Mouse (Mus musculus) liver, embryonic 15.5 days (tissue): ENCODE data around the gene Phc2. TPM values are rescaled to one million over a fixed set of nuclear protein-coding genes. Genes with fewer than 3 reads are reported as not detected.

Experiments used
- ATAC-seq: fragments of 200-750 bp; cut with Nextera tagmentation; 2 replicates; pipeline ENCODE4 v1.8.0; 2017; ENCODE audit warnings: moderate number of reproducible peaks, mild to moderate bottlenecking, moderate library complexity; ENCODE audit not compliant: insufficient read depth
- H3K27ac ChIP-seq: fragments of 300-500 bp; sonication (generic); replicated peaks from 2 replicates; pipeline ENCODE4 v1.5.1; 2015; ENCODE audit warnings: mild to moderate bottlenecking, inconsistent platforms
- H3K27me3 ChIP-seq: fragments of 300-500 bp; sonication (generic); 2 replicates; pipeline ENCODE4 v1.6.1; 2015; ENCODE audit warnings: mild to moderate bottlenecking, inconsistent platforms
- H3K36me3 ChIP-seq: fragments of 300-500 bp; sonication (generic); replicated peaks from 2 replicates; pipeline ENCODE4 v1.6.1; 2015; ENCODE audit warnings: moderate library complexity, mild to moderate bottlenecking, inconsistent platforms
- H3K4me1 ChIP-seq: fragments of 300-500 bp; sonication (generic); replicated peaks from 2 replicates; pipeline ENCODE4 v1.6.1; 2015; ENCODE audit warnings: inconsistent platforms
- H3K4me2 ChIP-seq: fragments of 300-500 bp; sonication (generic); 2 replicates; pipeline ENCODE4 v1.6.1; 2015; ENCODE audit warnings: moderate library complexity, mild to moderate bottlenecking, inconsistent platforms
- H3K4me3 ChIP-seq: fragments of 300-500 bp; sonication (generic); replicated peaks from 2 replicates; pipeline ENCODE4 v1.5.1; 2015; ENCODE audit warnings: mild to moderate bottlenecking, inconsistent platforms
- H3K9ac ChIP-seq: fragments of 300-500 bp; sonication (generic); 2 replicates; pipeline ENCODE4 v1.6.1; 2015; ENCODE audit warnings: moderate library complexity, mild to moderate bottlenecking, inconsistent platforms
- H3K9me3 ChIP-seq: fragments of 300-500 bp; sonication (generic); replicated peaks from 2 replicates; pipeline ENCODE4 v1.6.1; 2016; ENCODE audit warnings: inconsistent platforms
- WGBS: fragments of 180-500 bp; shearing (Covaris S2); methylation state at CpG from one replicate; pipeline ENCODE4 v1.1.7; 2015; ENCODE audit warnings: mixed read lengths; ENCODE audit not compliant: insufficient replicate concordance; 5-methylcytosine and 5-hydroxymethylcytosine counted together
- polyA plus RNA-seq: library from polyadenylated mRNA; unstranded; fragments of >200 nt; fragmentation: Nextera tagmentation; extraction: Ambion mirVana; gene quantifications from 2 replicates; pipeline ENCODE4 v1.2.1, GENCODE M21; 2015

Gene Phc2
- polyA plus RNA-seq, 1 experiment from 2014 or later, result 14.3 TPM

GRCm38 (mm10) chr4:128670566-128671191 is 16.2 kb downstream of the Phc2 start:
- H3K27ac ChIP-seq, result peak overlapping the region; percentile 29; the same call in 1 of the 2 replicates
- ATAC-seq, result no peak
- no peak overlapping the region for H3K4me3 ChIP-seq
- H3K9ac ChIP-seq, result no peak overlapping the region
- no peaks in the 10 kb centered on the region for H3K27me3 ChIP-seq
- peaks cover 36% of the 10 kb centered on the region for H3K4me1 ChIP-seq
- 39% methylated on average over 11 of the region's 11 CpGs for WGBS
- H3K4me2 ChIP-seq, result peak overlapping the region; percentile 23
- H3K9me3 ChIP-seq, result no peaks in the 10 kb centered on the region
- H3K36me3 ChIP-seq, result no peaks in the 10 kb centered on the region

- Histone ChIP-seq H3K4me1 (peaks cover 34% of the 10 kb centered on the region), H3K27ac (no peak overlapping the region), H3K36me3 (no peaks in the 10 kb centered on the region), H3K9me3 (no peaks in the 10 kb centered on the region), H3K4me2 (no peak overlapping the region), H3K9ac (no peak overlapping the region), H3K4me3 (no peak overlapping the region), H3K27me3 (no peaks in the 10 kb centered on the region)
- 80% methylated on average over 4 of the region's 4 CpGs for WGBS
- no peak for ATAC-seq
Observed at GRCm38 (mm10) chr4:128672494-128672893, 18.0 kb downstream of the Phc2 start.

GRCm38 (mm10) chr4:128678564-128679217 is 24.2 kb downstream of the Phc2 start:
- no peak overlapping the region for H3K27ac ChIP-seq
- WGBS, result 64% methylated on average over 13 of the region's 13 CpGs
- no peak overlapping the region for H3K4me3 ChIP-seq
- no peak for ATAC-seq
- peaks cover 7% of the 10 kb centered on the region; the same call in 1 of the 2 replicates for H3K4me1 ChIP-seq
- peak overlapping the region; percentile 27; the same call in 1 of the 2 replicates for H3K4me2 ChIP-seq
- H3K9ac ChIP-seq, result no peak overlapping the region
- H3K9me3 ChIP-seq, result no peaks in the 10 kb centered on the region
- H3K36me3 ChIP-seq, result no peaks in the 10 kb centered on the region
- H3K27me3 ChIP-seq, result no peaks in the 10 kb centered on the region

GRCm38 (mm10) chr4:128681126-128681525 is 26.6 kb downstream of the Phc2 start:
- Histone ChIP-seq H3K9ac (no peak overlapping the region), H3K4me2 (no peak overlapping the region), H3K36me3 (no peaks in the 10 kb centered on the region), H3K27me3 (no peaks in the 10 kb centered on the region), H3K9me3 (no peaks in the 10 kb centered on the region), H3K4me3 (no peak overlapping the region), H3K27ac (no peak overlapping the region), H3K4me1 (peaks cover 7% of the 10 kb centered on the region; the same call in 1 of the 2 replicates)
- WGBS, result 55% methylated on average over 8 of the region's 8 CpGs
- no peak for ATAC-seq

- no peaks in the 10 kb centered on the region for H3K36me3 ChIP-seq
- H3K4me3 ChIP-seq, result no peak overlapping the region
- no peak overlapping the region for H3K9ac ChIP-seq
- no peak for ATAC-seq
- no peaks in the 10 kb centered on the region for H3K9me3 ChIP-seq
- no peak overlapping the region for H3K4me2 ChIP-seq
- H3K4me1 ChIP-seq, result peaks cover 7% of the 10 kb centered on the region; the same call in 1 of the 2 replicates
- H3K27me3 ChIP-seq, result no peaks in the 10 kb centered on the region
- no peak overlapping the region for H3K27ac ChIP-seq
- 82% methylated on average over 13 of the region's 13 CpGs for WGBS
Observed at GRCm38 (mm10) chr4:128682281-128682680, 27.8 kb downstream of the Phc2 start.

GRCm38 (mm10) chr4:128683706-128684105 is 29.2 kb downstream of the Phc2 start:
- no peaks in the 10 kb centered on the region for H3K9me3 ChIP-seq
- no peaks in the 10 kb centered on the region for H3K27me3 ChIP-seq
- H3K4me1 ChIP-seq, result 0 out of 2 replicates have a peak, but pooled peaks cover 2% of the 10 kb centered on the region
- H3K36me3 ChIP-seq, result no peaks in the 10 kb centered on the region
- no peak overlapping the region for H3K4me2 ChIP-seq
- no peak for ATAC-seq
- no peak overlapping the region for H3K27ac ChIP-seq
- H3K9ac ChIP-seq, result no peak overlapping the region
- no peak overlapping the region for H3K4me3 ChIP-seq
- WGBS, result 75% methylated on average over 3 of the region's 3 CpGs

GRCm38 (mm10) chr4:128684108-128684507 is 29.6 kb downstream of the Phc2 start:
- Histone ChIP-seq H3K36me3 (no peaks in the 10 kb centered on the region), H3K9me3 (no peaks in the 10 kb centered on the region), H3K27me3 (no peaks in the 10 kb centered on the region), H3K9ac (no peak overlapping the region), H3K4me2 (no peak overlapping the region), H3K4me3 (no peak overlapping the region), H3K4me1 (no peaks in the 10 kb centered on the region), H3K27ac (no peak overlapping the region)
- WGBS, result 79% methylated on average over 11 of the region's 11 CpGs
- ATAC-seq, result no peak

- Histone ChIP-seq H3K27me3 (no peaks in the 10 kb centered on the region), H3K9me3 (no peaks in the 10 kb centered on the region), H3K4me3 (no peak overlapping the region), H3K36me3 (no peaks in the 10 kb centered on the region), H3K27ac (no peak overlapping the region), H3K9ac (no peak overlapping the region), H3K4me1 (peaks cover 12% of the 10 kb centered on the region), H3K4me2 (no peak overlapping the region)
- ATAC-seq, result no peak
- WGBS, result 10% methylated on average over 6 of the region's 6 CpGs
Observed at GRCm38 (mm10) chr4:128688513-128688913, 34.0 kb downstream of the Phc2 start.

GRCm38 (mm10) chr4:128688976-128689375 is 34.5 kb downstream of the Phc2 start:
- H3K9ac ChIP-seq, result no peak overlapping the region
- WGBS, result 19% methylated on average over 9 of the region's 9 CpGs
- no peak overlapping the region for H3K4me3 ChIP-seq
- ATAC-seq, result no peak
- H3K27ac ChIP-seq, result no peak overlapping the region
- peaks cover 12% of the 10 kb centered on the region for H3K4me1 ChIP-seq
- H3K27me3 ChIP-seq, result no peaks in the 10 kb centered on the region
- no peaks in the 10 kb centered on the region for H3K36me3 ChIP-seq
- no peaks in the 10 kb centered on the region for H3K9me3 ChIP-seq
- no peak overlapping the region for H3K4me2 ChIP-seq

- H3K4me3 ChIP-seq, result no peak overlapping the region
- no peak for ATAC-seq
- no peaks in the 10 kb centered on the region for H3K9me3 ChIP-seq
- no peak overlapping the region for H3K4me2 ChIP-seq
- H3K9ac ChIP-seq, result no peak overlapping the region
- H3K4me1 ChIP-seq, result peaks cover 12% of the 10 kb centered on the region
- no peak overlapping the region for H3K27ac ChIP-seq
- no peaks in the 10 kb centered on the region for H3K36me3 ChIP-seq
- H3K27me3 ChIP-seq, result no peaks in the 10 kb centered on the region
- 24% methylated on average over 6 of the region's 6 CpGs for WGBS
Observed at GRCm38 (mm10) chr4:128689739-128690304, 35.3 kb downstream of the Phc2 start.

GRCm38 (mm10) chr4:128691195-128691594 is 36.7 kb downstream of the Phc2 start:
- ATAC-seq, result no peak
- 16% methylated on average over 4 of the region's 4 CpGs for WGBS

More at GRCm38 (mm10) chr4:128691195-128691594, 36.7 kb downstream of the Phc2 start:
- no peaks in the 10 kb centered on the region for H3K36me3 ChIP-seq
- no peak overlapping the region for H3K4me2 ChIP-seq
- H3K9ac ChIP-seq, result no peak overlapping the region
- H3K4me1 ChIP-seq, result peaks cover 12% of the 10 kb centered on the region
- H3K4me3 ChIP-seq, result no peak overlapping the region
- H3K9me3 ChIP-seq, result no peaks in the 10 kb centered on the region
- H3K27ac ChIP-seq, result no peak overlapping the region
- no peaks in the 10 kb centered on the region for H3K27me3 ChIP-seq
